Mouse (Mus musculus) CH12.LX (cell line): ENCODE data around the gene Sipa1l3. TPM values are rescaled to one million over a fixed set of nuclear protein-coding genes. Genes with fewer than 3 reads are reported as not detected.

ENCODE experiments used
- DNase-seq: peaks from one replicate; pipeline ENCODE4 v3.0.0-alpha.2; 2013; ENCODE audit errors: extremely low read depth
- H3K27ac ChIP-seq: 2 replicates; pipeline ENCODE4 v1.5.1; 2012; ENCODE audit warnings: low read depth, mild to moderate bottlenecking, control low read depth, moderate library complexity; ENCODE audit not compliant: insufficient read depth
- H3K27me3 ChIP-seq: replicated peaks from 2 replicates; pipeline ENCODE3; 2012; ENCODE audit warnings: inconsistent platforms
- H3K36me3 ChIP-seq, 2 experiments: replicated peaks in 1 of 2; 2 replicates each; pipeline versions ENCODE3 to v1.6.1; 2012; ENCODE audit warnings: inconsistent platforms in 1 of 2, low read length in 1 of 2, mild to moderate bottlenecking in 1 of 2, mixed read lengths in 1 of 2, moderate library complexity in 1 of 2; ENCODE audit not compliant: control insufficient read depth in 1 of 2, insufficient read depth in 1 of 2
- H3K4me1 ChIP-seq, 2 experiments: 2 replicates each; pipeline ENCODE4 v1.6.1; 2012; ENCODE audit warnings: inconsistent platforms in 1 of 2, moderate library complexity in 1 of 2; ENCODE audit not compliant: insufficient read depth in 2 of 2, control insufficient read depth in 1 of 2
- H3K4me2 ChIP-seq: 2 replicates; pipeline ENCODE4 v1.6.1; 2012; ENCODE audit warnings: low read depth, mild to moderate bottlenecking, control low read depth; ENCODE audit not compliant: poor library complexity, insufficient read depth, severe bottlenecking
- H3K4me3 ChIP-seq, 3 experiments: fragments of 150-350 bp in 1 of 3; sonication (generic) in 1 of 3; replicated peaks in 1 of 3; 2 replicates each; pipeline versions ENCODE3 to v1.5.1; 2011 to 2012; ENCODE audit warnings: low read depth in 2 of 3, low read length in 2 of 3, mild to moderate bottlenecking in 2 of 3, moderate library complexity in 2 of 3, control low read depth in 1 of 3, improper control_type of control experiment in 1 of 3, inconsistent platforms in 1 of 3, mixed read lengths in 1 of 3; ENCODE audit not compliant: poor library complexity in 1 of 3
- H3K79me2 ChIP-seq: replicated peaks from 2 replicates; pipeline ENCODE4 v1.6.1; 2012; ENCODE audit warnings: mild to moderate bottlenecking, moderate library complexity; ENCODE audit not compliant: control insufficient read depth, poor library complexity, insufficient read depth, severe bottlenecking; ENCODE audit errors: extremely low read depth
- H3K9ac ChIP-seq: 2 replicates; pipeline ENCODE4 v1.6.1; 2012; ENCODE audit warnings: low read depth, mild to moderate bottlenecking, control low read depth, moderate library complexity; ENCODE audit not compliant: insufficient read depth
- H3K9me3 ChIP-seq: replicated peaks from 2 replicates; pipeline ENCODE3; 2012; ENCODE audit warnings: low read length, inconsistent platforms, mixed read lengths
- CTCF ChIP-seq, 2 experiments: IDR thresholded peaks in 1 of 2; conservative IDR thresholded peaks in 1 of 2; 2 replicates each; pipeline ENCODE4 v1.5.1; 2011 to 2012; ENCODE audit warnings: low read depth in 2 of 2, low read length in 2 of 2, improper control_type of control experiment in 1 of 2, inconsistent platforms in 1 of 2, mild to moderate bottlenecking in 1 of 2, moderate library complexity in 1 of 2
- E2F4 ChIP-seq: IDR thresholded peaks from 2 replicates; pipeline ENCODE4 v1.6.1; 2011; ENCODE audit warnings: low read depth, low read length, improper control_type of control experiment; ENCODE audit not compliant: insufficient replicate concordance
- EP300 ChIP-seq: IDR thresholded peaks from 2 replicates; pipeline ENCODE4 v1.6.1; 2011; ENCODE audit warnings: low read length, improper control_type of control experiment
- IRF4 ChIP-seq: IDR thresholded peaks from 2 replicates; pipeline ENCODE4 v1.6.1; 2014; ENCODE audit warnings: low read depth, mild to moderate bottlenecking, inconsistent platforms, low read length, improper control_type of control experiment
- JUN ChIP-seq: IDR thresholded peaks from 2 replicates; pipeline ENCODE4 v1.6.1; 2011; ENCODE audit warnings: low read depth, mild to moderate bottlenecking, low read length, improper control_type of control experiment, moderate library complexity; ENCODE audit not compliant: insufficient read depth
- JUND ChIP-seq: conservative IDR thresholded peaks from 2 replicates; pipeline ENCODE4 v1.6.1; 2011; ENCODE audit warnings: low read depth, low read length, improper control_type of control experiment
- MAFK ChIP-seq: IDR thresholded peaks from 2 replicates; pipeline ENCODE4 v1.6.1; 2011; ENCODE audit warnings: low read length, improper control_type of control experiment; ENCODE audit not compliant: insufficient replicate concordance
- MAX ChIP-seq: IDR thresholded peaks from 2 replicates; pipeline ENCODE4 v1.6.1; 2011; ENCODE audit warnings: low read length, improper control_type of control experiment
- MAZ ChIP-seq: IDR thresholded peaks from 2 replicates; pipeline ENCODE4 v1.6.1; 2012; ENCODE audit warnings: low read depth, mild to moderate bottlenecking, inconsistent platforms, low read length, improper control_type of control experiment, moderate library complexity
- MEF2A ChIP-seq: IDR thresholded peaks from 2 replicates; pipeline ENCODE4 v1.6.1; 2014; ENCODE audit warnings: low read depth, mild to moderate bottlenecking, inconsistent platforms, low read length, improper control_type of control experiment, borderline replicate concordance
- MYC ChIP-seq: IDR thresholded peaks from 2 replicates; pipeline ENCODE4 v1.6.1; 2011; ENCODE audit warnings: low read depth, mild to moderate bottlenecking, improper control_type of control experiment, low read length
- NRF1 ChIP-seq: IDR thresholded peaks from 2 replicates; pipeline ENCODE4 v1.6.1; 2014; ENCODE audit warnings: low read depth, mild to moderate bottlenecking, inconsistent platforms, low read length, improper control_type of control experiment, moderate library complexity
- PAX5 ChIP-seq: IDR thresholded peaks from 2 replicates; pipeline ENCODE4 v1.6.1; 2012; ENCODE audit warnings: low read length, inconsistent platforms, mixed read lengths
- POLR2A ChIP-seq: IDR thresholded peaks from 2 replicates; pipeline ENCODE4 v1.6.1; 2011; ENCODE audit warnings: low read depth, mild to moderate bottlenecking, improper control_type of control experiment, low read length
- POLR2AphosphoS2 ChIP-seq: IDR thresholded peaks from 2 replicates; pipeline ENCODE4 v1.6.1; 2011; ENCODE audit warnings: low read depth, low read length, improper control_type of control experiment
- RAD21 ChIP-seq: IDR thresholded peaks from 2 replicates; pipeline ENCODE4 v1.6.1; 2011; ENCODE audit warnings: low read depth, mild to moderate bottlenecking, low read length, improper control_type of control experiment, moderate library complexity
- SIN3A ChIP-seq: IDR thresholded peaks from 2 replicates; pipeline ENCODE4 v1.6.1; 2012; ENCODE audit warnings: low read length, improper control_type of control experiment, inconsistent platforms
- SMC3 ChIP-seq: IDR thresholded peaks from 2 replicates; pipeline ENCODE4 v1.6.1; 2011; ENCODE audit warnings: low read depth, low read length, improper control_type of control experiment
- TBP ChIP-seq: conservative IDR thresholded peaks from 2 replicates; pipeline ENCODE4 v1.6.1; 2011; ENCODE audit warnings: low read depth, low read length, improper control_type of control experiment
- TCF12 ChIP-seq: IDR thresholded peaks from 2 replicates; pipeline ENCODE4 v1.6.1; 2014; ENCODE audit warnings: low read depth, mild to moderate bottlenecking, inconsistent platforms, low read length, improper control_type of control experiment
- USF1 ChIP-seq: IDR thresholded peaks from 2 replicates; pipeline ENCODE4 v1.6.1; 2014; ENCODE audit warnings: low read depth, mild to moderate bottlenecking, inconsistent platforms, low read length, improper control_type of control experiment
- USF2 ChIP-seq: conservative IDR thresholded peaks from 2 replicates; pipeline ENCODE4 v1.6.1; 2011; ENCODE audit warnings: low read depth, low read length, improper control_type of control experiment
- ZKSCAN1 ChIP-seq: IDR thresholded peaks from 2 replicates; pipeline ENCODE4 v1.6.1; 2012; ENCODE audit warnings: low read depth, inconsistent platforms, low read length, improper control_type of control experiment, borderline replicate concordance
- ZNF384 ChIP-seq: IDR thresholded peaks from 2 replicates; pipeline ENCODE4 v1.6.1; 2012; ENCODE audit warnings: low read depth, low read length, improper control_type of control experiment, inconsistent platforms
- dilution Hi-C: fragments of 300-500 bp; cut with MboI; formaldehyde crosslinking; loops from 2 replicates; pipeline ENCODE4 v1.14.3; 2020; ENCODE audit warnings: low sequenced_read_pairs; ENCODE audit not compliant: extremely low pct_unique_long_range_greater_than_20kb, extremely low pct_ligation_motif_present
- in situ Hi-C: fragments of 300-500 bp; cut with MboI; formaldehyde crosslinking; loops from 3 replicates; pipeline ENCODE4 v1.14.3; 2019; ENCODE audit warnings: low sequenced_read_pairs, low pct_ligation_motif_present, low pct_unique_long_range_greater_than_20kb, mixed read lengths
- polyA plus RNA-seq: library from polyadenylated mRNA; unstranded; fragments of >175 nt; gene quantifications from 2 replicates; pipeline ENCODE4 v1.2.1, GENCODE M21; 2012; ENCODE audit warnings: low read depth; ENCODE audit not compliant: insufficient read length
- total RNA-seq, 2 experiments: library from RNA; depleted of rRNA; stranded (reverse); fragments of 300-350 nt in 1 of 2; fragments of >200 nt in 1 of 2; gene quantifications; 2 replicates each; pipeline ENCODE4 v1.2.3; 2012 to 2014

Sipa1l3 gene
- total and polyA plus RNA-seq, 3 experiments, result 1.6 to 8.8 (median 5.9) TPM

GRCm38 (mm10) chr7:29494854-29495253 is 23.6 kb downstream of the Sipa1l3 start:
- Histone ChIP-seq H3K79me2 (no peaks in the 10 kb centered on the region), H3K27ac (no peak overlapping the region), H3K4me2 (no peak overlapping the region), H3K9ac (no peak overlapping the region), H3K9me3 (no peaks in the 10 kb centered on the region), H3K4me1 (peaks cover 0 to 25% of the 10 kb centered on the region in 2 experiments; a peak in 2 of 4 replicates), H3K4me3 (no peak overlapping the region), H3K36me3 (peaks cover 0 to 8% of the 10 kb centered on the region in 2 experiments), H3K27me3 (no peaks in the 10 kb centered on the region)
- in situ Hi-C loops, result no loop called here
- TF ChIP-seq EP300, result no peak
- no peak for TF ChIP-seq MAFK
- no peak for TF ChIP-seq ZKSCAN1
- no peak for TF ChIP-seq ZNF384
- no peak for TF ChIP-seq USF2
- TF ChIP-seq MAZ, result no peak
- TF ChIP-seq TBP, result no peak
- no peak for TF ChIP-seq MYC
- no peak for TF ChIP-seq RAD21
- TF ChIP-seq POLR2A, result no peak
- no peak for TF ChIP-seq NRF1
- TF ChIP-seq E2F4, result no peak
- no peak for TF ChIP-seq CTCF (conservative IDR thresholded peaks at IDR 0.05 in 1 of 2, IDR thresholded peaks at IDR 0.05 in 1 of 2; ENCODE audit: low read depth in 2 of 2, low read length in 2 of 2)
- no peak for TF ChIP-seq POLR2AphosphoS2
- TF ChIP-seq MAX, result no peak
- TF ChIP-seq SMC3, result no peak
- TF ChIP-seq IRF4, result no peak
- no peak for TF ChIP-seq JUN
- TF ChIP-seq PAX5, result no peak
- no peak for DNase-seq
- dilution Hi-C loops, result no loop called here

GRCm38 (mm10) chr7:29494015-29494414 is 24.4 kb downstream of the Sipa1l3 start:
- H3K27me3 ChIP-seq, result no peaks in the 10 kb centered on the region
- dilution Hi-C loops, result no loop called here

More at GRCm38 (mm10) chr7:29494015-29494414, 24.4 kb downstream of the Sipa1l3 start:
- no peak overlapping the region for H3K4me2 ChIP-seq
- H3K27ac ChIP-seq, result no peak overlapping the region
- H3K36me3 ChIP-seq, result peaks cover 0 to 8% of the 10 kb centered on the region in 2 experiments
- no peak overlapping the region for H3K4me3 ChIP-seq
- peaks cover 0 to 25% of the 10 kb centered on the region in 2 experiments; a peak in 2 of 4 replicates for H3K4me1 ChIP-seq
- no peaks in the 10 kb centered on the region for H3K79me2 ChIP-seq
- in situ Hi-C loops, result no loop called here
- H3K9ac ChIP-seq, result no peak overlapping the region
- no peak for TF ChIP-seq USF1
- no peak for TF ChIP-seq JUND
- no peak for TF ChIP-seq SIN3A
- no peak for TF ChIP-seq ZKSCAN1
- no peak for TF ChIP-seq ZNF384
- TF ChIP-seq JUN, result no peak
- no peak for TF ChIP-seq TCF12
- no peak for TF ChIP-seq MEF2A
- no peak for TF ChIP-seq MAX
- no peak for DNase-seq
- H3K9me3 ChIP-seq, result no peaks in the 10 kb centered on the region
